Mouse (Mus musculus): ENCODE measurements around the gene Dppa2. TPM values are rescaled to one million over a fixed set of nuclear protein-coding genes. Genes with fewer than 3 reads are reported as not detected.
"Not testable (repeated sequence)": the region's sequence is repeated elsewhere in the genome, so short reads cannot be mapped to it uniquely, and the experiment has no call there.

Dppa2 gene
- not detected for total RNA-seq (2021)

GRCm38 (mm10) chr16:48303509-48303908 is at the start of gene Dppa2:
Gene Dppa2 (plus strand): TSS chr16:48303908.
- DNase-seq = no peak

DNA sequence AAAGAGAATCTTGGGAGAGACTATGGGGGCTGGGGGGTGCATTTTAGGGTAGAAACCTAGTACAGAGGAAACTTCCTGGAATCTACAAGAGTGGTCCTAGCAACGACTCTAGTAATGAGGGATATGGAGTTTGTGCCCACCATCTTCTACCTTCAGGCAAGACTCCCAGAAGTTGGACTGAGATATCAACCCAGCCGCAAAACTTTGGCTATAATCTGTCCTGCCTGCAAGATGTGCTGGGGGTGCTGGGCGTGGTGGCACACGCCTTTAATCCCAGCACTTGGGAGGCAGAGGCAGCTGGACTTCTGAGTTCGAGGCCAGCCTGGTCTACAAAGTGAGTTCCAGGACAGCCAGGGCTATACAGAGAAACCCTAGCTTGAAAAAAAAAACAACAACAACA is 49.1 kb upstream of the Dppa2 start:
- DNase-seq = no peak

GRCm38 (mm10) chr16:48259519-48259918 is 44.2 kb upstream of the Dppa2 start:
- DNase-seq = no peak

DNA sequence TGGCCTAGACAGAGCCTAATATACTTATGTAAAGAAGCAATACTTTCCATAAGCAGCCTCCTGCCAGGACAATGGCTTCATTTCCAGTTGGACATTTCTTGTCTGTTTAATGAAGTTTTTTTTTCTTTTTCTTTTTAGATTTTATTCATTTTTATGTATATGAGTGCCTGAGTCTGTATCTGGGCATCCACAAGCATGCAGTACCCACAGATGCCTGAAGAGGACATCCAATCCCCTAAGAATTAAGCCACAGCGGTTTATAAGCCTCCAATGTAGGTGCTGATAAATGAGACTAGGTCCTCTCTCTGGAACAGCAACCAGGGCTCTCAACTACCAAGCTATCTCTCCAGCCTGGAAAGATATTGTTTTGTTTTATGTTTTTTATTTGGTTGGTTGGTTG is 40.8 kb upstream of the Dppa2 start:
- DNase-seq = no peak

GRCm38 (mm10) chr16:48265856-48266255 is 37.9 kb upstream of the Dppa2 start:
- no peak for DNase-seq

- no peak for DNase-seq
Measured at GRCm38 (mm10) chr16:48276940-48277339, 26.8 kb upstream of the Dppa2 start.

DNA sequence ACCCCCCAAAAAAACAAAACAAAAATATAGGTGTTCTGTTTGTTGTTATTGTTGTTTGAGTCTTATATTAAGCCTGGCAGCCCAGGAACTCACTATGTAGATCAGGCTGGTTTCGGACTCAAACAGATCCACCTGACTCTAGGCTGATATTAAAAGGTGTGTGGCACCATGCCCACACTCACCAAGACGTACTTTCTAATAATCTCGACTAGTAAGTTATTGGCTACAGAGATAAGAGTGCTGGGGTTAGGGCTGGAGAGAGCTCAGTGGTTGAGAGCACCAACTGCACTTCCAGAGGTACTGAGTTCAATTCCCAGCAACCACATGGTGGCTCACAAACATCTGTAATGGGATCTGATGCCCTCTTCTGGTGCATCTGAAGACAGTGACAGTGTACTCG is 22.8 kb upstream of the Dppa2 start:
- no peak for DNase-seq

GRCm38 (mm10) chr16:48282801-48283200 is 20.9 kb upstream of the Dppa2 start:
- DNase-seq = no peak

DNA sequence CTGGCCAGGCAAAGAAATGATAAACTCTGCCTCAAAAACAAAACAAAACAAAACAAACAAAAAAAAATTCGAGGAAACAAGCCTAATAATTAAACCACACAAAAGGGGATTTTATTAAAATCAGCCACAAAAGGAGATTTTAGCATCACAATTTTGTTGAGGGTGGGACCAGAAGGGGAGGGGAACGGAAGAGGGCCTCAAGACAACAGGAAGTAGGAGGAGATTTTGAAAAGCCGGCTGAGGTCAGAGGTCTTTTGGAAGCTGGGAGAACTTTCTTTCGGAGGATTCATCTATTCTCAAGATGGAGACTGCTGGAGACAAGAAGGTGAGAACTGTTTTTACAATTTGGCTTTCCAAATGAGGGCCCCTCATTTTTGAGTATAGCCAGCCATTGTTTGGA is 20.2 kb upstream of the Dppa2 start, which contains the start of gene Dppa4:
Gene Dppa4, plus strand, starts transcription at position 217 of the 400 bp plus-strand sequence.
- DNase-seq = no peak

DNA sequence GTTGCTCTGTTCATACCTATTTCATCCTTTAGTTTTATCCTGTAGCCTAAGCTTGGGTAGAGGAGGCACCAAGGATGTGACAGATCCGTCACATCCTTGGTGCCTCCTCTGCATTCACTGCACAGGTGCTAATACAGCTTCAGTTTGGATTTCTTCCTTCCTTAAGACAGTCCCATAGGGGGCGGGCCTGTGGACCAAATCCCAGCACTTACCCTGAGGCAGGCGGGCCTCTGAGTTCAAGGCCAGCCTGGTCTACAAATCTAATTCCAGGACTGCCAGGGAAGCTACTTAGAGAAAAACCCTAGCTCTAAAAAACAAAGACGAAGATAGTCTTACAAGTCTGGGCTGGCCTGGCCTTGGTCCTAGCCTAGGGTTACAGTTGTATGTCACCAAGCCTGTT is 18.2 kb upstream of the Dppa2 start:
- no peak for DNase-seq

GRCm38 (mm10) chr16:48297384-48298136 is 6.1 kb upstream of the Dppa2 start:
- DNase-seq = no peak

DNA sequence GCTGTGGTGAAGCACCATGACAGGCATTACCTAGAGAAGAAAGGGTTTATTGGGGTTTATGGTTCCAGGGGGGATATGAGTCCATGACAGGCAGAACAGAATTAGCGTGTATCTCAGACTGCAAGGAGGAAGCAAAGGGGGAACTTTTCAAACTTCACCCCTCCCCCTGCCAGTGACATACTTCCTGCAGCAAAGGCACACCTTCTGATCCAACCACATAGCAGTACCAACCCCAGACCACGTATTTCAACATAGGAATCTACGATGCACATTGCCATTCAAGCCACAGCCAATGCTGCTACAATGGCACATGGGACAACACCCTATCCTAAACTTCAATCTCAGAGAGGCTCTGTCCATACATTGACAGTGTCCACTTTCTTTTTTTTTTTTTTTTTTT is 3.8 kb upstream of the Dppa2 start:
- DNase-seq = no peak

DNA sequence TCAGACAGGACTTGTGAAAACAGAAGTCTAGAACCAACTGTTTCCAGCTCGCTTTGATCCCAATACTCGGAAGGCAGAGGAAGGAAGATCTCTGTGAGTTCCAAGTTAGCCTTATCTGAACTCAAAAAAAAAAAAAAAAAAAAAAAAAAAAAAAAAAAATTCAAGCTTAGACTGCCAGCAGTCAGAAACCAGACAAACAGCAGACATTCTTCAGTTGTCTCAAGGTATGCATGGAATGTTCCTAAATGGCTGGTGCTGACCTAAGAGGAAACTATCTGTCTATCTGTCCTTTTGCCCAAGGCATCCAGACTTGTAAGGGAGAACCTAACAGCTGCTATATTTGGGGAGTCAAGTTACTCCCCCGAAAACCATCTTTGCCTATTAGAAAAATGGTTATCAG is 275 bp downstream of the Dppa2 start:
- no peak for DNase-seq

GRCm38 (mm10) chr16:48308916-48309315 is 5.2 kb downstream of the Dppa2 start:
- not testable (repeated sequence) for DNase-seq

GRCm38 (mm10) chr16:48309912-48310630 is 6.4 kb downstream of the Dppa2 start:
- DNase-seq = no peak

GRCm38 (mm10) chr16:48315294-48315693 is 11.6 kb downstream of the Dppa2 start:
- no peak for DNase-seq

GRCm38 (mm10) chr16:48320781-48321180 is 17.1 kb downstream of the Dppa2 start:
- no peak for DNase-seq

DNA sequence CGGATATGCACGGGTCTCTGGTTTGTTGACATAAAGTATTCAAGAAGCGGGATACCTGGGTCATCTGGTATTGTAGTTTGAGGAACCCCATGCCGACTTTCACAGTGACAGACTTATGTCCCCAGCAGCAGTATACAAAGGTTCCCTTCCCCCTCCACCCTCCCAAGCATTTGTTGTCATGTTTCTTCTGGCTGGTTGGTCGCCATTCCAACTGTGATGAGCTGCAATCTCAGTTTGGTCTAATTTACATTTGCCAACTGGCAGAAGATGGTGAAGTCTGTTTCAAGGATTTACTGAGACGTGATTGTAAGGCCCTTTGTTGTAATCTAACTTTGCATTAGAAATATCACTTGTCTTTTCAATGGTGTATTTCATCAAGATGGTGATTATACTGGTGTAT is 19.4 kb downstream of the Dppa2 start:
- DNase-seq = no peak

DNA sequence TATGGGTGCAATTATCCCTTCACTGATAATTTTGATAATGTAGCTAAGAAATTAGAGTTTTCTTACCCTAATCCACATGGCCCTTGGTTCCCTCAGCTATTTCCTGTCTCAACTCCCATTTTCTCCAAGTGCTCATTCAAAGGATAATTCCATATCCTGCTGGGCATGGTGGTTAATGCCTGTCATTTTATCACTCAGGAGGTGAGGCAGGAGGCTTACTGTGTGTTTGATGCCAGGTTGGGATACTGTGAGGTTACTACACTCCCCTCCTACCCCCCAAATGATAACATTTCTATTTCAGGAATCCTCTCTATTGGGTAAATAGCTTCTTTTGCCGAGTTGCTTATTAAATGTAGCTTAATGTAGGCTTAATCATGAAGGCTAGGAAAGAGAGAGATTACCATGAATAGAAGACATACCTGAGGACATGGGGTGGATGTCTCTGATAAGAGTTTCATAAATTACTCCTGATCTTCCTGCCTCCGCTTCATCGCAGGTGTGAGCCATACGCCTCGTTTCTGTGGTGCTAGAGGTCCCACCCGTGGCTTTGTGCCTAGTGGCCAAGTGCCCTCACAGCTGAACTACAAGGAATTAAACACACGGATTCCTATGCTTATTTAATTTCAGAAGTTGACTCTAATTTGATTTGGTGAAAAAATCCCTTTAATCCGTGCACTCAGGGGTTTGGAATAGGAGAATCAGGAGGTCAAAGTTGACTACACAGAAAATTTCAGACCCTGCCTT is 20.1 kb downstream of the Dppa2 start:
- DNase-seq = no peak

GRCm38 (mm10) chr16:48326903-48327302 is 23.2 kb downstream of the Dppa2 start:
- DNase-seq = no peak

GRCm38 (mm10) chr16:48328420-48328819 is 24.7 kb downstream of the Dppa2 start:
- no peak for DNase-seq

DNA sequence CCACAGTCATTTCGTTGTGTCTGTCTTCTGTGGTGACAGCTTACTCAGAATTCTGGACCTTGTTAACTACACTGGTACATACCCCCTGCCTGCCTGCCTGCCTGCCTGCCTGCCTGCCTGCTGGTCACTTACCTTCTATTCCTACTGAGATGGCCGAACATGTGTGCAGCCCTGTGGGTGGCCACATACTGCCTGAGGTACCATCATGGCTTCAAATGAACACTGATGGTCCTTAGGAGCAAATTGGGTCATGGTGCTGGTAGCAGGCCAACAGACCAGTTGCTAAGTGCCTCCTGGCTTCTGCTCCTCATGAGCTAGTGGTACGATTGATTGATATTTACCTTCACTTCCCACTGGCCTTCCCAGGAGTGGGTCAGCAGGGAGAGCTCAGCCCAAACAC is 28.1 kb downstream of the Dppa2 start:
- DNase-seq = no peak

DNA sequence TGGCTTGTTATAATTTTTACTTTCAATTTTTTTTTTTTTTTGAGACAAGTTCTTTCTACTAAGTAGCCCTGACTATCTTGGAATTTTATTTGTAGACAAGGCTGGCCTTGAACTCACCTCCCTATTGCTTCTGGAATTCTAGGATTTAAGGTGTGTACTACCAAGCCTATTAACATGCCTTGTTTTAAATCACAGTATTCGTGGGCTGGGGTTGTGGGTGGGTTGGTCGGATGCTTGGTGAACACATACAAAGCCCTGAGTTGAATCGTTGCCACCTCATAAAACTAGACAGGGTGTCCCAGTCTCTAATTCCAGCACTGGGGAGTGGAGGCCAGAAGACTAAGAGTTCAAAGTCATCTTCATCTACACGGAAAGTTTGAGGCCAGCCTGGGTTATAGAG is 31.6 kb downstream of the Dppa2 start:
- no peak for DNase-seq

Data from layer of hippocampus, postnatal 36 days (tissue).